Mouse (Mus musculus): ENCODE data around the gene Cdk4.

GRCm38 (mm10) chr10:127099191-127099590 is 35.9 kb downstream of the Cdk4 start:
- TF ChIP-seq CTCF (IDR thresholded peaks at IDR 0.05; ENCODE audit: low read depth, low read length) (no peak), POLR2A (IDR thresholded peaks at IDR 0.05; ENCODE audit: insufficient read depth, low read length) (no peak)
